Mouse (Mus musculus): ENCODE results near the gene Npdc1. TPM values are rescaled to one million over a fixed set of nuclear protein-coding genes. Genes with fewer than 3 reads are reported as not detected.

Npdc1 gene
- 1.5 TPM in 1 of 2 replicates, not detected in the other for total RNA-seq (2015)
- total RNA-seq (2017) = 0.27 TPM in 1 of 2 replicates, not detected in the other

- no peak for ATAC-seq (replicated peaks; ENCODE audit: poor library complexity)
Measured at GRCm38 (mm10) chr2:25399051-25399450, at the start of gene Npdc1. Gene Npdc1, plus strand, starts transcription at chr2:25399351.

- no peak for ATAC-seq (replicated peaks; ENCODE audit: poor library complexity)
Measured at GRCm38 (mm10) chr2:25349499-25349898, 49.7 kb upstream of the Npdc1 start.

- ATAC-seq (replicated peaks; ENCODE audit: poor library complexity) = no peak
Measured at GRCm38 (mm10) chr2:25350701-25351100, 48.5 kb upstream of the Npdc1 start.

GRCm38 (mm10) chr2:25354211-25354610, 44.9 kb upstream of the Npdc1 start:
- ATAC-seq (replicated peaks; ENCODE audit: poor library complexity) = no peak

GRCm38 (mm10) chr2:25355419-25356066, 43.6 kb upstream of the Npdc1 start:
- ATAC-seq (replicated peaks; ENCODE audit: poor library complexity) = no peak

- ATAC-seq (replicated peaks; ENCODE audit: poor library complexity) = peak; percentile 70
Measured at GRCm38 (mm10) chr2:25356208-25357079, 42.7 kb upstream of the Npdc1 start, which contains the start of gene Dpp7. Gene Dpp7, minus strand, starts transcription at chr2:25356359.

GRCm38 (mm10) chr2:25359848-25360247, 39.3 kb upstream of the Npdc1 start:
- no peak for ATAC-seq (replicated peaks; ENCODE audit: poor library complexity)

- no peak for ATAC-seq (replicated peaks; ENCODE audit: poor library complexity)
Measured at GRCm38 (mm10) chr2:25363478-25364178, 35.5 kb upstream of the Npdc1 start.

GRCm38 (mm10) chr2:25364313-25364712, 34.8 kb upstream of the Npdc1 start:
- ATAC-seq (replicated peaks; ENCODE audit: poor library complexity) = no peak

- ATAC-seq (replicated peaks; ENCODE audit: poor library complexity) = no peak
Measured at GRCm38 (mm10) chr2:25364761-25365090, 34.4 kb upstream of the Npdc1 start.

GRCm38 (mm10) chr2:25365091-25365761, 33.9 kb upstream of the Npdc1 start, which contains the start of gene Uap1l1:
Gene Uap1l1, minus strand, starts transcription at chr2:25365682.
- ATAC-seq (replicated peaks; ENCODE audit: poor library complexity) = peak; percentile 83

- ATAC-seq (replicated peaks; ENCODE audit: poor library complexity) = no peak
Measured at GRCm38 (mm10) chr2:25369996-25370395, 29.2 kb upstream of the Npdc1 start.

- ATAC-seq (replicated peaks; ENCODE audit: poor library complexity) = peak; percentile 88
Measured at GRCm38 (mm10) chr2:25371764-25372643, 27.1 kb upstream of the Npdc1 start, which contains the start of gene Sapcd2. Gene Sapcd2, plus strand, starts transcription at chr2:25372321.

GRCm38 (mm10) chr2:25372644-25373391, 26.3 kb upstream of the Npdc1 start:
- 0 out of 2 replicates have a peak, but pooled peaks have one; percentile 9 for ATAC-seq (replicated peaks; ENCODE audit: poor library complexity)

- ATAC-seq (replicated peaks; ENCODE audit: poor library complexity) = no peak
Measured at GRCm38 (mm10) chr2:25373431-25373830, 25.7 kb upstream of the Npdc1 start.

- peak; percentile 51 for ATAC-seq (replicated peaks; ENCODE audit: poor library complexity)
Measured at GRCm38 (mm10) chr2:25376589-25376988, 22.6 kb upstream of the Npdc1 start.

- no peak for ATAC-seq (replicated peaks; ENCODE audit: poor library complexity)
Measured at GRCm38 (mm10) chr2:25384492-25384891, 14.7 kb upstream of the Npdc1 start.

GRCm38 (mm10) chr2:25391266-25391665, 7.9 kb upstream of the Npdc1 start:
- ATAC-seq (replicated peaks; ENCODE audit: poor library complexity) = no peak

Data from megakaryocyte progenitor cell, adult 5-6 weeks (primary cell).